Mouse (Mus musculus): Measurements from ENCODE around the gene Lclat1. TPM values are rescaled to one million over a fixed set of nuclear protein-coding genes. Genes with fewer than 3 reads are reported as not detected.

The Lclat1 gene
- total RNA-seq, 2 experiments from 2014 or later: 4.2 TPM

DNA sequence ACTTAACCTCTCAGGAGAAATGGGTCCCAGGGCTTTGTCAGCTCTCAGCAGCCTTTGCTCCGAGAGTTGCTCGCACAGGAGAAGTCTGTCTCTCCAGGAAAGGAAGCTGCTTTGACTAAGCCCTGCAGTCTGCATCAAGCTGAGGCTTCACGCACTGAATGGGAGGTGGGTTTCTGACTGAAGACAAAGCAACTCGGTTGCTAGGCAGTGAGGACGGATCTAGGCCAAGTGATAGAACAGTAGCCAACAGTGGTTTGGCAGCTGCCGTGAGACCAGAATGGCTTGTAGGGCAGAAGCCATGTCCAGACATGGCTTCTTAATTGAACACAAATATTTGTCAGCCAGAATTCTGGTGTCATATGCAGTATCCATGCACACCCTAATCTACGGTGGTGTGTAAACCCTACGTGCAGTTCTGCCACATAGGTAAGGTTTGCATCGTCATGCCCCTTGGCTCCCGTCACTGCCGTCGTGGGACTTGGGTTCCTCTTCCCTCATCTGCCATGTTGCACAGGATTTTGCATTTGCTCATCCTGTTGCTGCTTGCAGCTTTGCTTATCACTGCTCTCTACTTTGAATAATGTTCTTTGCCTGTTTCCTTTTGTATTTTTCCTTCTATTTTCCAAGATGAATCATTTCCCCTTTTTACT is 122.7 kb downstream of the Lclat1 start:
- ATAC-seq (replicated peaks; ENCODE audit: low FRiP score, poor library complexity, severe bottlenecking): no peak

GRCm38 (mm10) chr17:73231337-73231736 is 123.6 kb downstream of the Lclat1 start:
- no peak for ATAC-seq (replicated peaks; ENCODE audit: low FRiP score, poor library complexity, severe bottlenecking)

- ATAC-seq (replicated peaks; ENCODE audit: low FRiP score, poor library complexity, severe bottlenecking): no peak
Observed at GRCm38 (mm10) chr17:73232593-73232992, 124.8 kb downstream of the Lclat1 start.

GRCm38 (mm10) chr17:73233975-73234374 is 126.2 kb downstream of the Lclat1 start:
- ATAC-seq (replicated peaks; ENCODE audit: low FRiP score, poor library complexity, severe bottlenecking): no peak

- ATAC-seq (replicated peaks; ENCODE audit: low FRiP score, poor library complexity, severe bottlenecking): no peak
Observed at GRCm38 (mm10) chr17:73237178-73237853, 129.5 kb downstream of the Lclat1 start.

- no peak for ATAC-seq (replicated peaks; ENCODE audit: low FRiP score, poor library complexity, severe bottlenecking)
Observed at GRCm38 (mm10) chr17:73238501-73238900, 130.7 kb downstream of the Lclat1 start.

- ATAC-seq (replicated peaks; ENCODE audit: low FRiP score, poor library complexity, severe bottlenecking): no peak
Observed at GRCm38 (mm10) chr17:73241085-73241848, 133.5 kb downstream of the Lclat1 start.

DNA sequence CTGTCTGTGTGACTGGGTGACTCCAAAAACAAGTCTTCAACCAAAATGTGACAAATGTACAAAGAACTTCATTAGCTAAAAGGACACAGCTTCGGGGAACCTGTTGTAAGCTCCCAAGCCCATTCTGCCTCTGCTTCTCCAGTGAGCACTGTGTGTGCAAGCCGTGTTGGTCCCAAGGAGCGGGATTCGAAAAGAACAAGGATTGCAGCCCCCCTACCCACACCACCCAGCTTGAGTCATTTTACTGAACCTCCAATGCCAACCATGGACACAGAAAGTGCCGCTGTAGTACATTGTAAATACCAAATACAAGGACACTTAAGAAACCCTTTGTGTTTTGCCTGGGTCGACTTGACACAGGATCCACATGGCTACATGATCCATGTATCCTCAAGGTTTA is 135.9 kb downstream of the Lclat1 start:
- no peak for ATAC-seq (replicated peaks; ENCODE audit: low FRiP score, poor library complexity, severe bottlenecking)

DNA sequence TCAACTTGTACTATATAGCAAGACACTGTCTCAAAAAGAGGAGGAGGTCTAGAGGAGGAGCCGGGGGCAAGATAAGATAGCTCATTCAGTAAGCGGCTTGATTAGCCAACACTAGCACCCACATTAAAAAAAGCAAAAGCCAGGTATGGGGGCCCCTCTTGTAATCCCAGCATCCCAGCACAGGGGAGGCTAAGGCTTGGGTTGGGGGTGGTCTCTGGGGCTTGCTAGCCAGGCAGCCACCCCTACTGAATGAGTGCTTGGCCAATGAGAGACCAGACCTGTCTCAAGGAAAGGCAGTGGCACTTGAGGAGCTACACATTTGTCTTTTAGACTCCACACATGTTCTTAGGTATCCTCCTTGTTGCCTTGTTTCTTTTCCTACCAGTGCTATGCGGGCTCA is 136.8 kb downstream of the Lclat1 start:
- no peak for ATAC-seq (replicated peaks; ENCODE audit: low FRiP score, poor library complexity, severe bottlenecking)

GRCm38 (mm10) chr17:73245089-73245684 is 137.4 kb downstream of the Lclat1 start:
- ATAC-seq (replicated peaks; ENCODE audit: low FRiP score, poor library complexity, severe bottlenecking): no peak

- ATAC-seq (replicated peaks; ENCODE audit: low FRiP score, poor library complexity, severe bottlenecking): no peak
Observed at GRCm38 (mm10) chr17:73246036-73246435, 138.3 kb downstream of the Lclat1 start.

DNA sequence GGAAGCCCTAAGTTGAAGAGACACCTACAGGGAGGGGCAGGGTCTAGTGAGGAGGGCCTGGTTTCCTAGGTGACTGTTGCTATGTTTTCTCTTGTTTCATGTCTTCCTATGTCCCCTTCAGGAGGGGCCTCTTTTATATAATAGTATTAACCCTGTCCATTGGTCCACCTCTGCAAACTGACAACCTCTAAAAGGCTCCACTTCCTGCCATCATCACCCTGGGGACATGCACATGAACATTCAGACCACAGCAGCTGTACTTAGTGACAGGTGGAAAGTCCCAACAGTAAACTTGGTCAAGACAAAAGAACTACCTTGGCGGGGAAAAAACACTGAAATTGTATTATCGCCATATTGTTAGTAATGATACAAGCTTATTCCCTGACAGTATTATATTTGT is 139.1 kb downstream of the Lclat1 start:
- ATAC-seq (replicated peaks; ENCODE audit: low FRiP score, poor library complexity, severe bottlenecking): no peak

GRCm38 (mm10) chr17:73247758-73248157 is 140.0 kb downstream of the Lclat1 start:
- no peak for ATAC-seq (replicated peaks; ENCODE audit: low FRiP score, poor library complexity, severe bottlenecking)

DNA sequence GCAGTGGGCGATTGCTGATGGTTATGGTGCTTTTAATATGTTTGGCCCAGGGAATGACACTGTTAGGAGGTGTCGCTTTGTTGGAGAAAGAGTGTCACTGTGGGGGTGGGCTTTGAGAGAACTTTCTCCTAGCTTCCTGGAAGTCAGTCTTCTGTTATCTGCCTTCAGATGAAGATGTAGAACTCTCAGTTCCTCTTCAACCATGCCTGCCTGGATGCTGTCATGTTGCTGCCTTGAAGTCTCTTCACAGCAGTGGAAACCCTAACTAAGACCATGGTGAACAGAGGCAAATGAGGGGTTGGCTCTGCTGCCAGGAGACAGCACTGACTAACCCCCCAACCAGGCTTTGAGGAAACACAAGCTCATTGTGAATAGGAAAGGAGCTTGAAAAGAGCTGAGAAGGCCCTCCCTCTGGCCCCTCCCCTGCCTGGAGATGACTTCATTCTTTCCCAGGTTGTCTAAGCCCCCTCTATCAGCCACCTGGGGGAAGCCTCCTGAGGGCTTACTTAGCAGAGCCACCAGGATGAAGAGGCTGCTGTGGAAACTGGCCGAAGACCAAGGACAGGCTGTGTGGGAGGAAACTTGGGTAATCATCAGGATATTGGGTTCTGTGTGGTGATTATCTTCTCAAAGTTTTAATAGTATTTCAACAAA is 142.8 kb downstream of the Lclat1 start:
- no peak for ATAC-seq (replicated peaks; ENCODE audit: low FRiP score, poor library complexity, severe bottlenecking)

DNA sequence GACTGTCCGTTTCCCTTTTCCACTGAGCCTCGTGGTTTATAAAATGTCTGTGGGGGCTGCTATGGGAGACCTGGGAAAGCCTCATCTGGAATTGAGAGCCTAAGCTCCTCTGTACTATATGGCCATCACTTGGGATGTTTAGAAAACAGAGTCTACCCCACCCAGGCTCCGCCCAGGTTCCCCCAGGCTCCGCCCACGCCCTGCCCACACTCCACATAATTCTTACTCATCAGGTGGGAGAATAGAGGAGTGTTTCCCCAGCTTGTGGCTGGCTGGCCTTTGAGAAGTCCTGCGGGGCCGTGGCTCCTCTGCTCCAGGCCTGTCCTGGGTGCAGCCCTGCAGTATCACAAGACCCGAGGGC is 143.3 kb downstream of the Lclat1 start:
- ATAC-seq (replicated peaks; ENCODE audit: low FRiP score, poor library complexity, severe bottlenecking): no peak

DNA sequence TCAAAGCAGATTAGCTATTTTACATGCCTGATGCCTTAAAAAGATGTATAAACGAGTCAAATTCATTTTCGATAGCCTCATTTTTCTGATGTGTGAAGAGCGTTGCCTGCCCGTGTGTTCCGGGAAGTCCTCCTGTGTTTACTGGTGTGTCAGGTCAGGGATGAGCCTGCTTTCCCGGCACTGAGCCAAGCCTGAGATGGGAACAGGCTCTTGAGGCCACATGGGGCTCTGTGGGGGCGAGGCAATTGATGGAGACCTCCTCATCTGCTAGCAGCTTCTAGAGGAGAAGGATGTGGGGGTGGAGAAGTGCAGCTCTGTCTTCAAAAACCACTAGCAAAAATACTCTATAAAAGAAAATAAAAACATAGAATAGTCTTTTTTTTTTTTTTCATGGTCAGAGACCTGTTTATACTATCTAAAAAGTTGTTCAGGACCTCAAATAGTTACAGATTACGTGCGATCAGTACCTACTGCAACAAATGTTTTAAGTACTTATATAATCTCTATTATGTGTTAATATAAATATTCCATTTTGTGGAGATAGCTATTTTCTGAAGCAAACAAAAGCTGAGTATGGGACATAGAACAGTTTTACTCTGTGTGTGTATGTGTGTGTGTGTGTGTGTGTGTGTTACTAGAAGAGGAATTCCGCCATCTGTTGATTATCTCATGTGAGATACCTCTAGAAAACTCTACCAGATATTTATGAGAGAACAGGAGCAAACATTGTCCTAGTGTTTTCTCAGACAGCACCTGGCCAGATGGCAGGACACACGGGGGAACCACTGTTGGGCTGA is 144.2 kb downstream of the Lclat1 start:
- no peak for ATAC-seq (replicated peaks; ENCODE audit: low FRiP score, poor library complexity, severe bottlenecking)

DNA sequence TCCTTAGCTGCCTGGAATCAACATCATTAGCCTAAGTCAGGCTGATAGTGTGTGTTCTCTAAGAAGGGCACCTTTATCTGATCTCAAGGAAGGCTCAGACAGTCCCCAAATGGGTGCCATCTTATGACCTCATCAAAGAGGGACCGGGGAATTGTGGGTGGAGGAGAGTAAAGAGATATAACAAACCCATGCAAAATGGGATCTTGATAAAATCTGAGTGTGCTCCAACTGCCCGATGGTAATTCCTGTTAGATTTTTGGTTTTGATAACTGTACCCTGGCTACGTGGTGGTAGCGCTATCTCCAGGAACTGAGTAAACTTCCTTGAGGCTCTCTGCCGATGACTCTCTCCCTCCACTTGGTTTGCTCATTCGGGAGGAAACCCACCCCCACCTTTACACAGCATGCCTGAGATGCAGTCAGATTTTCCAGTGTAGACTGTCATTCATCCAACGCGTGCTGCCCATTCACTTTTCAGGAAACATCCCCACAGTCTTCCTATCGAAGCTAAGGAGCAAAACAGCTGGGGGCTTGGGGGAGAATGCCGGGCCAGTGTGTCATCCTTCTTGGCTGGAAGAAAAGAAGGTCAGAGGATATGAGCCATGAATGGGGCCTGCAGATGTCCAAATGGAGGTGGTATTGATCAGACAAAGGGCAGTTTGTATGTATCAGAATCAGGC is 145.6 kb downstream of the Lclat1 start:
- no peak for ATAC-seq (replicated peaks; ENCODE audit: low FRiP score, poor library complexity, severe bottlenecking)

DNA sequence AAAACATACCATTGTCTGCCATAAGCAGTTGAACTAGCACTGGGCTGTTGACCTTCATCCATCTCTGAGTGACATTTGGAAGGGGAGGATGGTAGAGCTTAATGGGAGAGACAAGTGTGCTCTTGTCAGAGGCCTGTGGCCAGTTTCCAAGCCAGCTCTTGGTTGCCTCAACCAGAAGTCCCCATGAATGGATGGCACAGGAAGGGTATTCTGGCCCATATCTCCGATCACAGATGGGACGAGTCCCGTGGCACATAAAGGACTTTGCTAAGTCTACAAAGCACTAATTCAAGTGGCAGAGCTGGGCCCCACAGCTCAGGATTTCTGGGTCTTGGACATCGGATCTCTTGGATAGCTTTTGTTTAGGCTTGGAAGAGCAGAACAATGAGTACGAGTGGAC is 148.0 kb downstream of the Lclat1 start:
- ATAC-seq (replicated peaks; ENCODE audit: low FRiP score, poor library complexity, severe bottlenecking): no peak

DNA sequence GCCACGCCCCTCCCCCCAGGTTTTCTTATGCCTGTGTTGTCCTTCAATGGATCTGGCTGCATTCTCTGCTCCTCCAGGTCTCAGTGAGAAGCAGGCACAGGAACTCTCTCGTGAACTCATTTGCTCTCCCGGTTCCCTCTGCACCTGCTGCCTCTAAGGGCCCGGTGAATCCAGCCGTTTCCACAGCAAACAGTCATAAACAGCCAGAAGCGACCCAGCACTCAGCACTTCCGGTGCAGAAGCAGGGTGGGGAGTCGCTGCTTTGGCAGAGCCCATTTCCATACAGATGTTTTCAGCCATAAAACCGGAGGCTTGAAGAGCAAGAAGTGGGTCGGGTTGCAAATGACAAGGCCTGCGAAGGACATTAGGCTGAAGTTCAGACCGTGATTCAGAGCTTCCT is 150.8 kb downstream of the Lclat1 start:
- ATAC-seq (replicated peaks; ENCODE audit: low FRiP score, poor library complexity, severe bottlenecking): no peak

All from erythroid progenitor cell, adult 5-6 weeks (primary cell).